Mouse (Mus musculus): ENCODE measurements at regions not wholly inside any gene's neighbourhood (a gene's known extent, or its start where the extent isn't known, plus 50 kb on each side); places are given as distances from the start of the nearest gene placed in this dataset.

DNA sequence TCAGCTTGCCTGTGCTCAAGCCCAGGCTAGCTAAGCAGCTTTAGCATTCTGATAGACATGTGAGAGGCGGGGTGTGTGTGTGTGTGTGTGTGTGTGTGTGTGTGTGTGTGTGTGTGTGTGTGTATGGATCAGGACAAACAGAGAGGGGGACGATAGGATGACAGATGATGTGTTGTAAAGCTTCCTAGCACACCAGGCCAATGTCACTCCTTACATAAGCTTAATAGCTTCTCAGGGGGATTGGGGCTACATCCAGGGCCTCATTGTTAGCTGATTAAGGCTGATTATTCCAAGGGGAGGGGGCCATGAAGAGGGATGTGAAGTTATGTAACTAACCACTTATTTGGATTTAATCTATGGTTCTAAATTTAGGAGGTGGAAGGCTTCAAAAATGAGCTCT lies 76.9 kb downstream of the Lsm3 start:
- no peak overlapping the region for H3K27ac ChIP-seq (ENCODE audit: low read depth)
- WGBS: 73% methylated on average over 2 of the region's 2 CpGs

DNA sequence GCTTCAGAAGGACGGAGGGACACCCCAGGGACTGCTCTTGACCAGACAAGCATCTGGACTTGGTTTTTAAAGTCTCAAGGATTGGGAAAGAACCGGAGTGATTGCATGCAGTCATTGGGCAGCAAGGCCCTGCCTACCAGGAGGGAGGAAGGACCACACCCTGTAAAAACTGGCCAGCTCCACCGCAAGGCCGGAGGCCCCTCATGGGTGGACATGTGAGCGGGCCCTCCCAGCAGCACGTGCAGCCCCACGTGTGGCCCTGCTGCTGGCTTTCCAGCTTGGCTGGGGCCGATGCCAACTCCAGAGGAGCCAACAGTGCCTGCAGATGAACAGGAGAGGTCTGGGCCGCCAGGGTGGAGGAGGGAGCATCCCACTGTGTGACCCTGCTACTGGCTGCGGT lies 83.2 kb downstream of the Lsm3 start:
- no peak overlapping the region for H3K4me3 ChIP-seq (ENCODE audit: low read depth, low read length)
- H3K27ac ChIP-seq (ENCODE audit: low read depth): peak overlapping the region; percentile 46; the same call in 1 of the 2 replicates
- ATAC-seq (ENCODE audit: insufficient read depth, low read depth) (peak; percentile 95), DNase-seq (ENCODE audit: low spot score) (peak; percentile 87)
- H3K36me3 ChIP-seq (replicated peaks; ENCODE audit: control insufficient read depth, insufficient read depth, low read length): no peaks in the 10 kb centered on the region
- peak; percentile 96 for TF ChIP-seq EP300 (IDR thresholded peaks at IDR 0.05; ENCODE audit: low read depth)
- TF ChIP-seq CTCF (IDR thresholded peaks at IDR 0.05; ENCODE audit: low read depth): peak; percentile 20; the same call in 1 of the 2 replicates
- H3K9me3 ChIP-seq (replicated peaks; ENCODE audit: control insufficient read depth, low read length): no peaks in the 10 kb centered on the region
- no peaks in the 10 kb centered on the region for H3K27me3 ChIP-seq (ENCODE audit: control insufficient read depth, insufficient read depth, low read length)
- peaks cover 7% of the 10 kb centered on the region; the same call in 1 of the 2 replicates for H3K4me1 ChIP-seq (ENCODE audit: control insufficient read depth, insufficient read depth)
- no peak overlapping the region for H3K9ac ChIP-seq (replicated peaks; ENCODE audit: low read depth, low read length)
- H3K4me2 ChIP-seq (ENCODE audit: low read depth, low read length): no peak overlapping the region
- WGBS: 18% methylated on average over 10 of the region's 10 CpGs

More for the DNA sequence above, 76.9 kb downstream of the Lsm3 start:
- no peaks in the 10 kb centered on the region for H3K36me3 ChIP-seq (replicated peaks; ENCODE audit: control insufficient read depth, insufficient read depth, low read length)
- TF ChIP-seq CTCF (IDR thresholded peaks at IDR 0.05; ENCODE audit: low read depth) (no peak), EP300 (IDR thresholded peaks at IDR 0.05; ENCODE audit: low read depth) (no peak)
- DNase-seq (ENCODE audit: low spot score) (no peak), ATAC-seq (ENCODE audit: insufficient read depth, low read depth) (no peak)
- H3K4me3 ChIP-seq (ENCODE audit: low read depth, low read length): no peak overlapping the region
- no peaks in the 10 kb centered on the region for H3K27me3 ChIP-seq (ENCODE audit: control insufficient read depth, insufficient read depth, low read length)
- H3K4me1 ChIP-seq (ENCODE audit: control insufficient read depth, insufficient read depth): peaks cover 14% of the 10 kb centered on the region
- no peaks in the 10 kb centered on the region for H3K9me3 ChIP-seq (replicated peaks; ENCODE audit: control insufficient read depth, low read length)
- H3K9ac ChIP-seq (replicated peaks; ENCODE audit: low read depth, low read length): no peak overlapping the region
- no peak overlapping the region for H3K4me2 ChIP-seq (ENCODE audit: low read depth, low read length)

- no peak overlapping the region for H3K9ac ChIP-seq (replicated peaks; ENCODE audit: low read depth, low read length)
- H3K4me2 ChIP-seq (ENCODE audit: low read depth, low read length): no peak overlapping the region
- peaks cover 7% of the 10 kb centered on the region; the same call in 1 of the 2 replicates for H3K4me1 ChIP-seq (ENCODE audit: control insufficient read depth, insufficient read depth)
- no peak for DNase-seq (ENCODE audit: low spot score)
- WGBS: 84% methylated on average over 3 of the region's 3 CpGs
- no peak overlapping the region for H3K4me3 ChIP-seq (ENCODE audit: low read depth, low read length)
- H3K9me3 ChIP-seq (replicated peaks; ENCODE audit: control insufficient read depth, low read length): no peaks in the 10 kb centered on the region
- H3K36me3 ChIP-seq (replicated peaks; ENCODE audit: control insufficient read depth, insufficient read depth, low read length): no peaks in the 10 kb centered on the region
- H3K27ac ChIP-seq (ENCODE audit: low read depth): no peak overlapping the region
- no peak for ATAC-seq (ENCODE audit: insufficient read depth, low read depth)
- no peak for TF ChIP-seq CTCF (IDR thresholded peaks at IDR 0.05; ENCODE audit: low read depth)
- TF ChIP-seq EP300 (IDR thresholded peaks at IDR 0.05; ENCODE audit: low read depth): no peak
- 0 out of 2 replicates have a peak, but pooled peaks cover 7% of the 10 kb centered on the region for H3K27me3 ChIP-seq (ENCODE audit: control insufficient read depth, insufficient read depth, low read length)
Observed at GRCm38 (mm10) chr6:91600116-91600515, 83.7 kb upstream of the Slc6a6 start.

DNA sequence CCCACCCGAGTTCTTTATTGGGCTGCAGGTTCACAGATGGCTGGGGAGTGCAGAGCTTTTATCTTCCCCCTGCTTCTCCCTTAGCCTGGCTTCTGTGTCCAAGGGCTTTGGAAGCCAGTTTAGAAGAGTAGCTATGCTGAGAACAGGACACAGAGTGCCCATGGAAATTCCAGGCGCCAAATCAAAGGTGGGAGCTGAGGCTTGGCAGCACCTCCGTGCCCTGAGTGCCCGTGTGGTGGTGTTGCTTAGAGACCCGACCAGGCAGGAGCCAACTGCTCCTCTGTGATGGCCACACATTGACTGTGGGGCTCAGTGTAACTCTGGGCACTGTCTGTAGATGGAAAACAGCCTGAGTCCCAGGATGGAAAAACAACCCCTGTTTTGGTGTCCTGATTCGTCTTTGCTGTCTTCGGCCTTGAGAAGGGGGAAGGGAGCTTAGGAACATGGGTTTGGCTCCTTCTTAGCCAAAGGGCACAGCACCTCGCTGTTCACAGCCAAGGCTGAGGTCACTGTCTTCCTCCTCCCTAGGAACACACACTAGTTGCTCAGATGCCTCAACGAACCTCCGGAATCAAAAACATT lies 77.1 kb upstream of the Slc6a6 start:
- WGBS: 72% methylated on average over 10 of the region's 10 CpGs
- peak; percentile 58 for ATAC-seq (ENCODE audit: insufficient read depth, low read depth)
- H3K4me3 ChIP-seq (ENCODE audit: low read depth, low read length): no peak overlapping the region
- H3K9me3 ChIP-seq (replicated peaks; ENCODE audit: control insufficient read depth, low read length): no peaks in the 10 kb centered on the region
- no peaks in the 10 kb centered on the region for H3K4me1 ChIP-seq (ENCODE audit: control insufficient read depth, insufficient read depth)
- no peak for DNase-seq (ENCODE audit: low spot score)
- no peak overlapping the region for H3K4me2 ChIP-seq (ENCODE audit: low read depth, low read length)
- no peak overlapping the region for H3K9ac ChIP-seq (replicated peaks; ENCODE audit: low read depth, low read length)
- no peaks in the 10 kb centered on the region for H3K36me3 ChIP-seq (replicated peaks; ENCODE audit: control insufficient read depth, insufficient read depth, low read length)
- TF ChIP-seq CTCF (IDR thresholded peaks at IDR 0.05; ENCODE audit: low read depth): no peak
- TF ChIP-seq EP300 (IDR thresholded peaks at IDR 0.05; ENCODE audit: low read depth): no peak
- no peak overlapping the region for H3K27ac ChIP-seq (ENCODE audit: low read depth)
- H3K27me3 ChIP-seq (ENCODE audit: control insufficient read depth, insufficient read depth, low read length): 0 out of 2 replicates have a peak, but pooled peaks cover 7% of the 10 kb centered on the region

GRCm38 (mm10) chr6:91607613-91608272 lies 76.1 kb upstream of the Slc6a6 start:
- no peak overlapping the region for H3K27ac ChIP-seq (ENCODE audit: low read depth)
- 86% methylated on average over 12 of the region's 12 CpGs for WGBS

More at GRCm38 (mm10) chr6:91607613-91608272, 76.1 kb upstream of the Slc6a6 start:
- H3K4me1 ChIP-seq (ENCODE audit: control insufficient read depth, insufficient read depth): no peaks in the 10 kb centered on the region
- no peak overlapping the region for H3K4me2 ChIP-seq (ENCODE audit: low read depth, low read length)
- H3K27me3 ChIP-seq (ENCODE audit: control insufficient read depth, insufficient read depth, low read length): 0 out of 2 replicates have a peak, but pooled peaks cover 7% of the 10 kb centered on the region
- H3K9me3 ChIP-seq (replicated peaks; ENCODE audit: control insufficient read depth, low read length): no peaks in the 10 kb centered on the region
- no peak overlapping the region for H3K4me3 ChIP-seq (ENCODE audit: low read depth, low read length)
- DNase-seq (ENCODE audit: low spot score) (no peak), ATAC-seq (ENCODE audit: insufficient read depth, low read depth) (no peak)
- no peaks in the 10 kb centered on the region for H3K36me3 ChIP-seq (replicated peaks; ENCODE audit: control insufficient read depth, insufficient read depth, low read length)
- no peak overlapping the region for H3K9ac ChIP-seq (replicated peaks; ENCODE audit: low read depth, low read length)
- TF ChIP-seq EP300 (IDR thresholded peaks at IDR 0.05; ENCODE audit: low read depth) (no peak), CTCF (IDR thresholded peaks at IDR 0.05; ENCODE audit: low read depth) (no peak)
